Mouse (Mus musculus) liver, adult 2 months (tissue): ENCODE data around the gene Bach2.

Experiments used
- CTCF ChIP-seq: fragments of 200-500 bp; IDR thresholded peaks from 2 replicates; pipeline ENCODE4 v1.5.1; 2011; ENCODE audit warnings: low read depth, low read length, control low read depth
- POLR2A ChIP-seq: fragments of 200-500 bp; IDR thresholded peaks from 2 replicates; pipeline ENCODE4 v1.6.1; 2011; ENCODE audit warnings: low read length, control low read depth; ENCODE audit not compliant: insufficient read depth; ENCODE audit errors: extremely low read depth

DNA sequence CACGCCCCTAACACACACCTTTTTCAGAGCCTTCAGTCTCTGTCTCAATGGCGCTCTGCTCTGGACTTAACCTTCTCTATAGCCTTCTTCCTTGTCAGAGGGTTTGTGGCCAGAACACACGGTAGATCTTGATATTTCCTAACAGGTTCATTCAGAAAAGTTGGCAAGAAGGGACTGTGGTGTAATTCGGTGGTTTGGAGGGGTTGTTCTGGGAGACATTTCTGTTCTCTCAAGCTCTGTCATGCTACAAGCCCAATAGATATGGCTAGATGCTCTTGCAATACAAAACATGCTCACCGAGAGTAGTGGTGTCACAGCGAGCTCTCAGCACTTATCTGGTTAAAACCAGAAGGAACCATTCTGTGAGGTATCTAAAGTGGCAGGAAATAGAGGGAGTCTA is 51.2 kb downstream of the Bach2 start:
- TF ChIP-seq CTCF: no peak
- no peak for TF ChIP-seq POLR2A
